Mouse (Mus musculus) ZHBTc4 (cell line): ENCODE measurements at regions not wholly inside any gene's neighbourhood (a gene's known extent, or its start where the extent isn't known, plus 50 kb on each side); places are given as distances from the start of the nearest gene placed in this dataset.
A peak's percentile ranks its signal among the peaks of the same experiment; 100 is the strongest.

Source experiments
- DNase-seq: peaks from one replicate; pipeline ENCODE4 v3.0.0-alpha.2; 2011; ENCODE audit warnings: low read depth, low spot score

DNA sequence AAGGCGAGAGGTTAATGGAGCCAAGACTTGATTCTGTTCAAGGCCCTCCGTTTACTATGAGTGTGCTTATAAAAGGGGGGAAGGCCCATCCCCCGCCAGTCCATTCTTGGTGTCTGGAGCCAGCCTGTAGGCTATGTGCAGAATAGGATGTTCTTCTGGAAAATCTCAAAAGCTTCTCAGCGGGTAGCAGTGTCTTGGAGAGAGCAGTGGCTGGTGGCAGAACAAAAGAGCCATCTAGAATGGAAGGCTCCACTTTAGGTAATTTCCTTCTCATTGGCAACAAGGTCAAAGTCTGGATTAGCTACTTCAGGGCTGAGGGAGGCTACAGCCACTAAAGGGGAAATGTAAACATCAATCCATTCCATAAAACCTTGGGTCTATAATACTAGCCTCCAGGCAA lies 1150.8 kb upstream of the Ptprd start:
- peak; percentile 65 for DNase-seq

DNA sequence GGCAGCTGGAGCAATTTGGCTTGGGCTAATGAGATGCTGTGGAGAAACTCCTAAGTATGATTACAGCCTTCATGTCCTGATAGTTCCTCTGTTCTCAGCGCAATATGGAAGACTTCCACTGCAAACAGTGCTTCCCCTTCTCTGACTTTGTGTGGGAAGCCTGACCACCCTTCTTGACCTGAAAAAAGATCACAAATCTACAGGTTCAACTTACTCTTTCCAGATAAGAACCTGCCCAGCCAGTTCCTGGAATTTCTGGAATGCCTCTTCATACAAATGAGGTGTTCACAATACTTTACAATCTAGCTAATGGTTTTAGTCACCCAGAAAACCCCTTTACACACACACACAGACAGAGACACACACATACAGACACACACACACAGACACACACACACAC lies 1146.0 kb upstream of the Ptprd start:
- no peak for DNase-seq

GRCm38 (mm10) chr4:79309890-79310727 lies 1098.3 kb upstream of the Ptprd start:
- no peak for DNase-seq

GRCm38 (mm10) chr4:79291091-79291490 lies 1079.3 kb upstream of the Ptprd start:
- no peak for DNase-seq

DNA sequence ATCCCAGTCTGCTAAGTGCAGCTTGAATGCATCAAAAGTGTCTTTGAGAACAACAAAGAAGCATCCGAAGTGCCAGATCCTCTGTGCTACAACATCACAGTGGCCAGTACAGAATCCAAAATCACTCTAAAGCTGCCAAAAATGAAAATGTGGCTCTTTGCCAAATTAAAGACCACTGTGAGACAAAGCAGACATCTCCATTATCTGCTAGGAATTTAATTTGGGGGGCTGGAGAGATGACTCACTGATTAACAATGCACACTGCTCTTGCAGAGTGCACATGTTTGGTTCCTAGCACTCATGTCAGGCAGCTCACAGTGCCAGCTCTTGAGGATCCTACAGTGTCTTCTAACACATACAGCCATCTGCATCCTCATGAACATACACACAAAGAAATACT lies 1053.3 kb upstream of the Ptprd start:
- no peak for DNase-seq

DNA sequence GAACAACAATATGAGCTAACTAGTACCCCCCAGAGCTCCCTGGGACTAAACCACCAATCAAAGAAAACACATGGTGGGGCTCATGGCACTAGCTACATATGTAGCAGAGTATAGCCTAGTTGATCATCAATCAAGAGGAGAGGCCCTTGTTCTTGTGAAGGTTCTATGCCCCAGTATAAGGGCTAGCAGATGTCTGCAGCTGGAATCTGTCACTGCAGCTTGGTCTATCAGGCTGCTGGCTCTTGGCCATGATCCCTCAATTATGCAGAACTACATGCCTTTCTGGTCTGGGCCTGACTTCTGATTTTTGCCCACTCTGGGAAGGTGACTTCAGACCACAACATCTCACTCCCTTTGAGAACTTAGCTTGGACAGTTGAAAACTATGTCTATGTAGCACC lies 1031.4 kb upstream of the Ptprd start:
- no peak for DNase-seq

DNA sequence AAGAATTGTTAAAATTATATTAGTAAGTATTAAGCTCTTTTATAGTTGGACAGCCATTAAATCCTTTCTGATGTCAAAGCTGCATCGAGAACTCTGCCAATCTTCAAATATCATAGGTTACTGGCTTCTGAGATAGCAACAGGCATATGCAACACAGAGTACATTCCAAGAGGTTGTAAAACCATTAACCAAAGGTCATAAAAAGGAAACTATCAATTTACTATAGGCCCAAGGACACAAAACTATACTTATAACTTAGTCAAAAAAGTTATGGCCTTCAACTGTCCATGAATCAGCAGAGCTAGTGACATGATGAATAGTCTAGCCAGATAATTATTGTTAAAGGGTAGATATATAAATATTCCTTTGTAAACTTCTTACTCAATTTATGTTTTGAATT lies 1029.9 kb upstream of the Ptprd start:
- DNase-seq, result no peak

DNA sequence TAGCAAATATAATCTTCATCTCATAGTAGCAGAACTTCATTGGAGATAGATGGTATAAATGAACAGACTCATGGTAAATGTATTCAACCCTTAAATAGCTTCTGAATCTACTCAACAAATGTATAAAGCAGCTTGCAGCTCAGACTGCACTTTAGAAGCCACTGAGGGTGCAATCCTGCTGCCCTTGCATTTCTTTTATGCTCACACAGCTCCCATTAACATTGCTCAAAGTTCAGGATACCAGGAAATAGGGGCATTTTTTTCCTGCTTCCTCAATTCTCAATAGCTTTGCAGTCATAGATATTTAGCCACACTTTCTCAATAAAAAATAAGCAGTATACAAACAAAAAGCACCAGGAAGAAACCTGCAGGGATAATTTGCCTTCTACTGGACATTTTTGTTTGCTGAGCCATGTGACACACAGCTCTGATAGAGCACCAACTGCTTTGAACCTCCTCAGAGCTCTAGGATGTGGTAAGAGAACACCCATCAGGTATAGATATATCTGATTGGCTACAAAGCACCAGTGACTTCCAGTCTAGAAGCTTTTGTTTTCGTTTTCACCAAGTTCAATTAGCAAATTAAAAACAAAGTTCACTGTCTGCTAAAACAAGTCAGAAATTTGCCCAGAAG lies 1012.5 kb upstream of the Ptprd start:
- DNase-seq, result no peak
